Mouse (Mus musculus) heart, postnatal 0 days (tissue): ENCODE measurements at regions not wholly inside any gene's neighbourhood (a gene's known extent, or its start where the extent isn't known, plus 50 kb on each side); places are given as distances from the start of the nearest gene placed in this dataset.

ENCODE experiments used
- CTCF ChIP-seq: IDR thresholded peaks from 2 replicates; pipeline ENCODE4 v1.5.1; 2016; ENCODE audit warnings: antibody characterized with exemption, control low read depth, low read depth
- EP300 ChIP-seq: IDR thresholded peaks from 2 replicates; pipeline ENCODE4 v1.6.1; 2016; ENCODE audit warnings: antibody characterized with exemption, low read depth

- TF ChIP-seq CTCF (no peak), EP300 (no peak)
These were observed 97.8 kb upstream of the Fam78b start for GRCm38 (mm10) chr1:166903417-166903816.
